In the genomic region with DNA sequence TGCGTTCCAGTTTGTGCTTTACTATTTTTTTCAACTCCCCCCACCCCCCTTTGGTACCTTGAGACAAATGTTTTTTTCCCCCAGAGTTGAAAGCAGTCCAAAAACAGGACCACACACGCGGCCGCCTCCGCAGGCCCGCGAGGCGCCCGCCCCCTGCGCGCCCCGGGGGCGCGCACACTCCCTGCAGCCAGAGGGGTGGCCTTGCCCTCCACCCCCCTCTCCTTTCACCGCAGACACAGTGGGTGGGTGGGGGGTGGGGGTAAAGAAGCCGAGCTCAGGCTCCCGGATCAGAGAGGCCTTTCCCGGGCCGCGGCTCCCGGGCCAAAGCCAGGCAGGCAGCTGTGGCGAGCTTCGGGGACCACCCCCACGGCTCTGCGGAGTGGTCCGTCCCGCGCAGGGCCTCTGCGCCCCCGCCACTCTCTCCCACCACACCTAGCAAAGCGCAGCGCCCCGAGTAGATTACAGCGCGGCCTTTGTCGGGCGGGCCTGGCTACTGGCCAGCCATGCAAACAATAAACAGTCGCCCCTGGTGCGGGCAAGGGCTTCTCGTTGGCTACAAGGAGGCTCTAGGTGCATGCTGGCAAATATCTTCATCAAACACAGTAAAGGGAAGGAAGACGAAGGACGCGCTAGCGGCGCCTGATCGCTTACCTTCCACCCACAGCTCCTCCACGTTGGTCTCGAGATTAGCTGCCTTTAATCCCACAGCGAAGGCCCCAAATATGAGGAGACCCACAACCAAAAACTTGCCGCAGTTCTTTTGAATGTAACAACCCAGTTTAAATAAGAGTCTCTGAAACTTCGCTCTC, we compare ENCODE assay signal across 8 mouse cellular contexts. TPM values are rescaled to one million over a fixed set of nuclear protein-coding genes. Genes with fewer than 3 reads are reported as not detected.
DNase-seq lines count a peak whose midpoint lies in the region; ATAC-seq and TF ChIP-seq lines count a peak whose summit lies in the region.

No protein-coding gene starts in this region.

- WGBS in forebrain, embryonic 14.5 days = under 1% methylated on average over 48 of the region's 51 CpGs

- TF ChIP-seq CTCF in bone marrow macrophage, adult 2 months (IDR thresholded peaks at IDR 0.05; ENCODE audit: low read depth, low read length) = no peak

- H3K27me3 ChIP-seq in forebrain, embryonic 14.5 days (replicated peaks; ENCODE audit: control insufficient read depth, insufficient read depth, low read length) = no peaks in the 10 kb centered on the region; the same call in 1 of the 2 replicates

- no peaks in the 10 kb centered on the region for H3K9me3 ChIP-seq in forebrain, embryonic 14.5 days (replicated peaks; ENCODE audit: control insufficient read depth, low read length)

- peak overlapping the region; percentile 98 for H3K4me2 ChIP-seq in forebrain, embryonic 14.5 days (ENCODE audit: low read length)

- peak overlapping the region; percentile 89 for H3K9ac ChIP-seq in forebrain, embryonic 14.5 days (ENCODE audit: low read length)

- peaks cover 6% of the 10 kb centered on the region; the same call in 1 of the 2 replicates for H3K4me1 ChIP-seq in bone marrow macrophage, adult 2 months (ENCODE audit: control insufficient read depth, insufficient read depth, low read length)
- H3K4me1 ChIP-seq in forebrain, embryonic 14.5 days (ENCODE audit: control insufficient read depth, insufficient read depth, low read length) = peaks cover 22% of the 10 kb centered on the region

- DNase-seq in CD8-positive naive resting alpha-beta T cell, adult 2 months (ENCODE audit: low read depth in 2 of 2, low spot score in 2 of 2) = peak; percentile 56 to 67
- peak; percentile 86 for DNase-seq in forebrain, embryonic 14.5 days (ENCODE audit: low spot score)
- peak; percentile 79 to 81 for DNase-seq in heart, postnatal 14 days
- peak; percentile 45 to 67 for DNase-seq in layer of hippocampus, adult 18-20 months (ENCODE audit: low spot score in 2 of 2)
- peak; percentile 84 for DNase-seq in lung, postnatal 10 days
- peak; percentile 86 for DNase-seq in ovary, postnatal 36 days (ENCODE audit: low spot score)
- peak; percentile 87 for DNase-seq in thymus, postnatal 25 days

- intact Hi-C loops in heart, postnatal 14 days (cut with DNase I) = loop anchor here (10.0 kb wide), 1 partner anchor 288 kb away; no protein-coding TSS in a partner anchor

- no peaks in the 10 kb centered on the region for H3K36me3 ChIP-seq in forebrain, embryonic 14.5 days (ENCODE audit: control insufficient read depth, insufficient read depth, low read length)

- H3K4me3 ChIP-seq in bone marrow macrophage, adult 2 months (ENCODE audit: insufficient read depth, low read length) = peak overlapping the region; percentile 78
- H3K4me3 ChIP-seq in forebrain, embryonic 14.5 days (ENCODE audit: low read depth, low read length) = peak overlapping the region; percentile 85

- H3K27ac ChIP-seq in bone marrow macrophage, adult 2 months (ENCODE audit: insufficient read depth, low read depth, low read length) = peak overlapping the region; percentile 65
- peak overlapping the region; percentile 98 for H3K27ac ChIP-seq in forebrain, embryonic 14.5 days (ENCODE audit: low read depth, low read length)

- peak; percentile 66 for ATAC-seq in forebrain, embryonic 14.5 days

- TF ChIP-seq POLR2A in bone marrow macrophage, adult 2 months (IDR thresholded peaks at IDR 0.05; ENCODE audit: borderline replicate concordance, low read depth, low read length) = no peak

RNA-seq across cellular contexts. Expression of a gene that starts 10.2 kb away (rescaled TPM):
- 1.6 and 2.5 TPM in 2 replicates for polyA plus RNA-seq in bone marrow macrophage, adult 2 months (2012; ENCODE audit: insufficient read depth, insufficient read length, missing spikeins)
- 9.7 and 11.3 TPM in 2 replicates for polyA plus RNA-seq in forebrain, embryonic 14.5 days (2014; fragmentation: Nextera tagmentation; extraction: Ambion mirVana)
- total RNA-seq in heart, postnatal 14 days (2021) = 10 to 100 TPM; 12.0 to 16.1 TPM
- 10 to 100 TPM; 43.0 to 50.2 TPM for total RNA-seq in layer of hippocampus, adult 18-20 months (2021)

Comparison
In these comparisons a context has a peak if more than half of its experiments do, and no peak if none do; other contexts are left out.
1. Peak in every context shown above with its lines: DNase-seq, ATAC-seq, H3K4me3 ChIP-seq and H3K27ac ChIP-seq.